Mouse (Mus musculus): ENCODE data around the gene Sh2b1.

Sh2b1 gene

DNA sequence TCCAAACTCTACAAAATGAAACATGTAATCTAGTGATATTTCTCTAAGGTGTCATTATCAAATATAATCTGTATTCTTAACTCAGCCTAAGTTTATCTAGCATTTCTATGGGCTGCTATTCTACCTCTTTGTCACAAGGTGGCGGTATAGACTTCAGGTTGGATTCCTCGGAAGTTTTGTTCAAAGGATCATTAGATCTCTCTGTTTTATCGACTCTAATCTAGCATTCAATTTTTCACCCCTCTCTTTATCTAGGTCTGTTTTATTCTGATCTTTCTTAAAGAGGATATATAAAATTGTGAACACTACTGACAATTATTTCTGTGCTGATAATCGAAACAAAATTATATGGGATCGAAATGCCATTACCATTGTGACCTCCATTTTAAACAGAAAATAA is 6.5 kb upstream of the Sh2b1 start:
- in situ Hi-C loops (cut with MboI; ENCODE audit: low sequenced_read_pairs), result no loop called here

DNA sequence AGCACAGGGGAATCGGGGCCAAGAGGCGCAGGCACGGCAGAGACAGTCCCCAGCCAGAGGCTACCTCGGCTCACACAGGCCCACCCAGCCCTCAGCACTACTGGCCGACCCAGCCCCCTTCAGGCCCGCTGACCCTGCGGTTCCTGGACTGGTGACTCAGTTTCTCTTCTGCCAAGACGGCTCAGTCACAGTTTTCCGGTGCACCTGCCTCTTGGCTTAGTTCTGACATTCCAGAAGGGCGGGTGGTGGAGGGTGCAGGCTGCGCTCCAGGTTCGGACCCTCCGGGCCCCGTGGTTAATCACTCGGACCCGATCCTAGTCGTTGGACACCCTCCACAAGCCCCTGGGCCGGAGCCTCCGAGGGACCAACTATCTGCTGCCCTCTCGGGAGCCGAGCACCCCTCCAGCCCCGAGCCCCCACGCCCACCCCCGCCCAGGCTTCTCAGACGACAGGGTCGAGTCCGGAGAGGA is 703 bp downstream of the Sh2b1 start:
- in situ Hi-C loops (cut with MboI; ENCODE audit: low sequenced_read_pairs), result no loop called here

- in situ Hi-C loops (cut with MboI; ENCODE audit: low sequenced_read_pairs), result no loop called here
These were observed 1.6 kb downstream of the Sh2b1 start for GRCm38 (mm10) chr7:126473470-126474086.

GRCm38 (mm10) chr7:126472713-126473112 is 2.5 kb downstream of the Sh2b1 start:
- in situ Hi-C loops (cut with MboI; ENCODE audit: low sequenced_read_pairs), result no loop called here

GRCm38 (mm10) chr7:126472306-126472705 is 2.9 kb downstream of the Sh2b1 start:
- in situ Hi-C loops (cut with MboI; ENCODE audit: low sequenced_read_pairs), result no loop called here

DNA sequence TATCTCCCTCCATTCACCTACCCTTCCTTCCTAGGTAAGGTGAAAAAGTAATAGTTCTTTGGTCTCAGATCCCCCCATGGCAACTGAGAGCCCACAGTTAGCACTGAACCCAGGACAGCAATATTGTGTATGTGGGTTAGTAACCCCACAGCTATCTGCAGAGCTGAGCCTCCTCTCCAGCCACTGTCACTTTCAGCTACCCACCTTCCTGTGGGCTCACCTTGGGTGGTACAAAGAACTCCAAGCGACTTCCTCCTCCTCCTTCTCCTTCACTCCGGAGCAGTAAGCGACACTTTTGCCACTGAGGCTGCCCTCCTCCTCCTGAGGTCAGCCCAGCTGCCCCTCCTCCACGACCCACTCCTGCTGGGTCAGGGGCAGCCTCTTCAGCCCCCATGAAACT is 3.4 kb downstream of the Sh2b1 start:
- in situ Hi-C loops (cut with MboI; ENCODE audit: low sequenced_read_pairs), result no loop called here

GRCm38 (mm10) chr7:126471361-126471760 is 3.9 kb downstream of the Sh2b1 start:
- in situ Hi-C loops (cut with MboI; ENCODE audit: low sequenced_read_pairs), result no loop called here

DNA sequence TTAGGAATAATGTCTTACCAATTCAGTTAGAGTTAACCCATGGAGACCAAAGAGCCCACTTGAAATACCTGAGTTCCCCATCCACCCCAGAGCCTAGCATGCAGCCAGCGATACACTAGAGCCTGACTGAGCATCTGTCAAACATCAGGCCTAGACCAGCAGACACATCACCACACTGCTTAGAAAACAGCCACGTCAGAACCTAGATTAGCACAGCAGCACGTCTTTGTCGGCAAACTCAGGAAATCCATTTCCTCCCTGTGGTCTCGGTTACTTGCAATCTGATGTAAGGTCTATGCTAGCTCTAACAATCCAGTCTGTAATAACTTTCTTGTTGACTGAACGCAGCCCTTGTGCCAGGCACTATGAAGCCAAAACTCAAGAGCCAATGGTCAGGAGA is 5.1 kb downstream of the Sh2b1 start:
- in situ Hi-C loops (cut with MboI; ENCODE audit: low sequenced_read_pairs), result no loop called here

GRCm38 (mm10) chr7:126467834-126468627 is 7.2 kb downstream of the Sh2b1 start:
- in situ Hi-C loops (cut with MboI; ENCODE audit: low sequenced_read_pairs), result no loop called here

GRCm38 (mm10) chr7:126467271-126467670 is 8.0 kb downstream of the Sh2b1 start:
- in situ Hi-C loops (cut with MboI; ENCODE audit: low sequenced_read_pairs), result no loop called here

GRCm38 (mm10) chr7:126466707-126467106 is 8.5 kb downstream of the Sh2b1 start:
- in situ Hi-C loops (cut with MboI; ENCODE audit: low sequenced_read_pairs), result no loop called here

DNA sequence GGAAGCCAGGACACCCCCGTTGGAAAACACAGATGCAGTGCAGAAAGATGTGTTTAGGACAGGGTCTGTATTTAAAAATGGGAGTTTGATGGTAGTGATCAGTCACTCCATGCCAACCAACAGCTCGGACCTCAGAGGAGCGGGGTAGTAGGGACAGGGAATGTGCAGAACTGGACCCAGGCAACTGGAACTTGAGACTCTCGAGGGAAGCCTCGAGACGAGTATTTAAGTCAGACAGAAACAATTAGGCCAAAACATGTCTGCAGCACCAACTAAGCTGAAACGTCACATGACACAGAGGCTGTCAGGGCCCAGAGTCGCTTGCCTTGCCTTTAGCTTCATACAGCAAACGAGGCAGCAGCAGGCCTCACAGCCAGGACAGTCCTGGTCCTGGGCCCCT is 9.1 kb downstream of the Sh2b1 start:
- in situ Hi-C loops (cut with MboI; ENCODE audit: low sequenced_read_pairs), result no loop called here

DNA sequence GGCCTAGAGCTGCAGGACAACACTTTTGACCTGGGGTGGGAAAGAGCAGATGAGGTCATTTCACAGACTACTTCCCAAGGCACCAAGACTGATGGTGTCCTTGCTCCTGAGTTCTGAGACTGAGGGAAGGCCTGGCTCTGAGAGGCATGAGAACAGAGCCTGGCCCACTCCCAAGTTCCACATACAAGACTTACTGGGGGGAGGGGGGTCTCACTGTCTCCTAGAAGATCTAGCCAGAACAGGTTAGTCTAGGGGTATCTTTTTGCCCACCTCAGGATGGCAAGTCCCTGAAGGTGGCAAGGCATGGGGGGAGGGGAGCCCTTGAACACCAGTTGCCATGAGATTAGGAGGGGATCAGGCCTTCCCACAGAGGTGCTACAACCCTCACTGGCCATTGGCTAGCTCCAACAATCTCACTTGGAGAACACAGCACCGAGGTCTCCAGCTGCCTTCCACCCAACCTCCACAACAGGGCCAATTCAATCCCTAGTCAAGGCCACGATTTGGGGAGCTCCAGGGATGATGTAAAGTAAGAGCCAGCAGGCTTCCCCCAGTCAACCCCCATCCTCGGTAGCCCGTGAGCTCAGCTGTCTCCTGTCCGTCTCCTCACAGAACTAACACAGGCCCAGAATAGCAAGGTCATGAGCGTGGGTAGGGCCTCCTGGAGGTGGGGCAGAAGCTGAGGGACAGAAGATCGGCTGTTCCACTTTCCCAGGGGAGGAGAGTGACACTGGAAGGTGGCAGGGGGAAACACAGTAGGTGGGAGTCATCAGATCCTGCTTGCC is 9.8 kb downstream of the Sh2b1 start:
- in situ Hi-C loops (cut with MboI; ENCODE audit: low sequenced_read_pairs), result no loop called here

GRCm38 (mm10) chr7:126464836-126465235 is 10.4 kb downstream of the Sh2b1 start:
- in situ Hi-C loops (cut with MboI; ENCODE audit: low sequenced_read_pairs), result no loop called here

- in situ Hi-C loops (cut with MboI; ENCODE audit: low sequenced_read_pairs), result no loop called here
These were observed 11.1 kb downstream of the Sh2b1 start for GRCm38 (mm10) chr7:126464121-126464520.

DNA sequence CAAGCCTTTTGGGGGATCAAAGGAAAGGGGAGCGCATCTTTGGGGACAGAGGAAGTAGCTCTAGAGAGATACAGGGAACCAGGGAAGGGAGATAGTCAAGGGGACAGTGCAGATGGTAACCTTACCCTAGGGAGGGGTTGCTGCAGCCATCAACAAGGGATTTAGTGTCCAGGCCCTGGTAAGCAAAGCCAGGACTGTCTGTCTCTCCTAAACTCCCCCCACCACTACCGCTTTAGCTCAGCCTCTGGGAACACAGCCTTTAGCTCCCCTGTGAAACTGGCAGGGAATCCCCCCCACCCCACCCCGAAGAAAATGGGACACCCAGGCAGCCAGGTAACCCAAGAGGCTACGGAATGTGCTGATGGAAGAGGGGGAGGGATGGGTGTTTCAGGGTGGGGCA is 11.7 kb downstream of the Sh2b1 start:
- in situ Hi-C loops (cut with MboI; ENCODE audit: low sequenced_read_pairs), result no loop called here

DNA sequence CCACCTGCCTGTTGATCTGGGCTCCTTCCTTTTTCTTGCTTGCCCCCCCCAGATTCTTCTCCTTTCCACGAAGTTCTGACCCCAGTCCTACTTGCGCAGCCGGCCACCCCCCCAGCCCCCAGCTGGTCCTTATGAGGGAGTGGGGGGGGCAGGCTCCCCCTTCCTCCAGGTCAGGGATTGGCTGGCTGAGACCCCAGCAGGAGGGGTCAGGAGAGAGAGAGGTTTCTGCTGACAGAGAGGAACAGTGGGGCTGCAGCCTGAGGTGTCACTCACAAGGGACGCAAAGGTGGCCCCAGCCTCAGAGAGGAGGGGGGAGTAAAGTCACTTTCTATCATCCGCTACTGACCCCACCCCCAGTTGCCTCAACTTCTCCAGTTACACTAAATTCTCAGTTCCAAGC is 12.2 kb downstream of the Sh2b1 start, which contains the start of gene Atp2a1:
Atp2a1 (minus strand) TSS at position 105 of the 400 bp plus-strand sequence.
- in situ Hi-C loops (cut with MboI; ENCODE audit: low sequenced_read_pairs), result no loop called here

GRCm38 (mm10) chr7:126461626-126462025 is 13.6 kb downstream of the Sh2b1 start:
- in situ Hi-C loops (cut with MboI; ENCODE audit: low sequenced_read_pairs), result no loop called here

- in situ Hi-C loops (cut with MboI; ENCODE audit: low sequenced_read_pairs), result no loop called here
These were observed 14.4 kb downstream of the Sh2b1 start for GRCm38 (mm10) chr7:126460623-126461399.

DNA sequence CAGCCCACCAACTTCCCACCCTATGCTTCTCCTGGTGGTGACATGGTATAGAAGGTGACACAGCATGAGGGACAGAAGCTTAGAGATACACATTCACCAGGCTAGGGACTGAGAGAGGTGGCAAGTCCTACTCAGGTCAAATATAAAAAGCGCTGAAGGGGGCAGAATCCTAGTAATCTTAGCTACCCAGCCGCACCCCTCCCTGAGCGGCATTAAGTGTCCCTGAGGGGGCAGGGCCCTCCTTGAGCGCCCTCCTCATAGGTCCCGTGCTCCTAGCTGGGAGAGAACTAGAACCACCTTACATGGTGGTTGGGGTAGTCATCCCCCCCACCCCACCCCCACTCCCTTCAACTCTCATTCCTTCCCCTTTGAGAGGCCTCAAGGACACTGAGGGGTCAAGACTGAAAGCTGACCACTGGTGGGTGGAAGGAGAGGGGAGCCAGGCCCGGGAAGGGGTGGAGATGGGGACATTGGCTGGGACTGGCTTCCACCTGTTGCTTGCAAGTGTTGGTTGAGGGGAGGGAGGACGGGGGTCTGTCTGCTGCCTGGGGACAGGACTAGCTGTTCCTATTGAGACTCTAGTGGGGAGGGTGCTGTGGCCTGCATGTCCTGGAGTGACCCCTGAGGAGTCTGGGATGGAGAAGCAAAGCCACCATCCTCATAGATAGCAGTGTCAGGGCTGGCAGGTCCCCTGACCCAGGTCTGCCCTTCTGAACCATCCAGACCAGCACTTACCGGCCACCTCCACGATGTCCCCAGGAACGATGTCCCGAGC is 16.2 kb downstream of the Sh2b1 start:
- in situ Hi-C loops (cut with MboI; ENCODE audit: low sequenced_read_pairs), result no loop called here

All from CH12F3 (cell line).